Mouse (Mus musculus) CD4-positive, CD25-positive, alpha-beta regulatory T cell, adult 2 months (primary cell): ENCODE measurements around the gene Cfap46.
"Not testable (repeated sequence)": the region's sequence is repeated elsewhere in the genome, so short reads cannot be mapped to it uniquely, and the experiment has no call there.

ENCODE experiments used
- DNase-seq: peaks from one replicate; pipeline ENCODE4 v3.0.0-alpha.2; 2012; ENCODE audit warnings: low read depth, low spot score

Gene Cfap46

GRCm38 (mm10) chr7:139663318-139663717 is 20.3 kb downstream of the Cfap46 start:
- no peak for DNase-seq

DNA sequence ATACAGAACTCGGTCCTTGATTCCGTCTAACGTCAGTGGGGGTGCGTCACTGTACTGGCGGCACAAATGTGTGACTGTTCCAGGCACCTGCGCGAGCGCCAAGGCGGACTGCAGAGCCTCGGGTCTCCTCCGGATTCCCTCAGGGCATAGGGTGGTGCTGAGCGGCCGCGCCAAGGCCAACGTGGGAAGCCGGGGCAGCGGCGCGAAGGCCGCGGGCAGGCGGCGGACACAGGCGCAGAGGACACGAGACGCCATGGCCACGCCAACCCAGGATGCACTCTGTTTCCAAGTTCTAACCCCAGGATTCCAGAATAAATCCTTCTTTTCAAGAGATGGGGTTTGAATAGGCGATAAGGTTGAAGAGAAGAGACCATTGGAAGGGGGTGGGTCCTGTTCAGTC is 23.7 kb downstream of the Cfap46 start:
- not testable (repeated sequence) for DNase-seq

GRCm38 (mm10) chr7:139649698-139650097 is 33.9 kb downstream of the Cfap46 start:
- no peak for DNase-seq

- peak; percentile 92 for DNase-seq
Observed at GRCm38 (mm10) chr7:139648107-139648824, 35.4 kb downstream of the Cfap46 start.

DNA sequence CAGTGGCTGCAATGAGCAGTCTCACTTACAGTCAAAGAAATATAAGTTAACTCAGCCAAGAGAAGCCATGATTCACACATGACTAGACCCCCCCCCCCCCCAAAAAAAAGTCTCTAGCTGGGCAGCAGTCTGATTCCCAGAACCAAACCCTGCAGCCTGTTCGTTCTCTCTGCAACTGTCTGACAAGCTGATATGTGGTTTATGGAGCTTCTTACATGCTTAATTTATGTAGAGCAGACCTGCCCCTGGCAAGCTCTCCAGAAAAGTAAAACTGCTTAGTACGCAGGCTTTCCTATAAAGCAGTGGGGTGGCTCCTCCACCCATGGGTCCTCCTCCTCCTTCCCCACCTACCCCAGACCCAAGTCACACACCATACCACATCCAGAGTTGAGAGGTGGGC is 50.2 kb downstream of the Cfap46 start:
- DNase-seq: no peak

DNA sequence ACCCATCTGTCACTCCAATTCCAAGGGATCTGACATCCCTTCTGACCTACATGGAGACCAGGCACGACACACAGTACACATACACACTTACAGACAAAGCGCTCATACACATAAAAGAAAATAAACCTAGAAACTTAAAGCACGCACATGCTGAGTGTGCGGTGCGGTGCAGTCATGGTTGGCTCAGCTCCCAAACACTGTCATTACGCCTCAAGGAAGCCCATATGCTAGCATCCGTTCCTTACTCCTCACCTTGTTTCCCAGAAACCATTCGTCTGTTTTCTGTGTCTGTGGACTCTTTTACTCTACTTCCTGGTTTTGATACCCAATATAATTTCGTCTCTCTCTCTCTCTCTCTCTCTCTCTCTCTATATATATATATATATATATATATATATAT is 58.5 kb downstream of the Cfap46 start:
- DNase-seq: no peak

- no peak for DNase-seq
Observed at GRCm38 (mm10) chr7:139622568-139622967, 61.0 kb downstream of the Cfap46 start.

DNA sequence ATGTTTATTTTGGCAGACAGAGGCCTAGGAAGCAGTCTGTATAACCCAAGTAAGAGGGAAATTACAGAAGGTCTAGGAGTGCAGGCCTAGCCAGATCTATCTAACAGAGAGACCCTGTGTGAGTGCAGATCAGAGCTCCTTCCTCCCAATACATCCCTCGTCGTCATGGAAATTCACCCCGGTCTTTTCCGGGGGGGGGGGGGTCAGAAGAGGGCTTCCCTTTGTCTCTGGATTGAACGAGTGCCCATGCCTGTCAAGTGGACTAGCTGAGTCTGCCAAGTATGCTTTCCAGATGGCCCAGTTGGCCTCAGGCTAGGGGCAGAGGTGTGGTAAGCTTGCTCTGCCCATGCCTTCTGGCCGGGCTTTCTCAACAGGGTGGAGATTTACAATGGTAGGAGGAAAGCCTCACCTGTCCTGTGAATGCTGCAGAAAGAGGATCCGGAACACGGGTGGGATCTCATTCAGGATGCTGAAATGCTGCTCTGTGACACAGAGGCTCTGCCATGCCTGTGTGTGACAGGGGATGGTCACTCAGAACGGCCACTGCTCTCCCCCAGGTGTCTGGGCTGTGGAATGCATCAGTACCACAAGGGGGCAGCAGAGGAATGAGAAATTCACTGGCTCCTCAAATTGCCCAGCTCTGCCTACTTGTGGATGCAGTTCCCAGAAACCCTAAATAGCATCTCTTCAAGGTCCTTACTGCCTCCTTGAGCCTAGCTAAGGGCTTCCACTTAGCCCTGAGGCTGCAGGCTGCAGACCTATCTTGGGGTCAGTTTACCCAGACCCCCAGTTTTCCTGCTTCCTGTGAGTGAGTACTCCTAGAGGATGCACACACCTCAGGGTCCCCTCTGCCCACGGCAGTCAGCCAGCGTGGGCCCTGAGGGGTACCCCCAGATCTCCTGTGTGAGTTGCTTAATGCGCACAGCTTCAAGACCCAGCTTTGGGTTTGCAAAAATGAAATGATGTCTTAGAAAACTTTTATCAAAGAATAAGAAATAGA is 67.5 kb downstream of the Cfap46 start:
- DNase-seq: peak; percentile 61

GRCm38 (mm10) chr7:139610328-139610727 is 73.3 kb downstream of the Cfap46 start:
- DNase-seq: no peak

DNA sequence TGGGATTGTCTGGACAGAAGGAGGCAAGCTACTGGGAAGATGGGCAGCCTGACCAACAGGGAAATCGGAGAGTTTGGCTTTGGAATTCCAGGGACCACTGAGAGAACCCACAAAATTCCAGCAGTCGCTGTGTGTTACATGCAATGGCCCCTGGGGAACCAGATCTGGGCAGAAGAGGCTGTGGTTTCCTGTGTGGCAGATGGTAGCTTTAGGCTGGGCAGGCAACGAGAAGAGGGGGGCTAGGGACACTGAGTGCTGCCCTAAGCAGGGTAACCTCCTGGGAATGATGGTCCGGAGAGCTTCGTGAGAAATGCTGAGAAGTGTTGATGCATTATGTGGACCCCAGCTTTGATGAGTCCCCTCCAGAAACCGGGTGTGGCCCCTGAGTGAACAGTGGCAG is 87.8 kb downstream of the Cfap46 start:
- no peak for DNase-seq

DNA sequence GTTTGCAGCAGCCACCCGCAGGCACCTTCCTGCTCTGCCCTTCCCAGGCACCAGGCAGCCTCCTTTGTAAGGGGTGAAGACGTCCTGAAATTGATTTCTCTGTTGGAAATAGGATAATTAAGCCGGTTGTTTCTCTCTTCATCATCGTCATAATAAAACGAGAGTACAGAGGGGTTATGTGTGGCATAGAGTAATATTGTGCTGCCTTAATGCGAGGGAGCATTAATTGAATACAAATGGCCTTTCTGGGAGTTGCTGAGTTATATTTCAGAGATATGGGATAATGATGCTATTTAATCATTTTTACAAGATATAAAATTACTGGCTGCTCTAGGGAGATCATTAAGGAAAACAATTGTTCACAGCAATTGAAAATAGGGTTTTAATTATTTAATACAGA is 88.3 kb downstream of the Cfap46 start:
- no peak for DNase-seq

DNA sequence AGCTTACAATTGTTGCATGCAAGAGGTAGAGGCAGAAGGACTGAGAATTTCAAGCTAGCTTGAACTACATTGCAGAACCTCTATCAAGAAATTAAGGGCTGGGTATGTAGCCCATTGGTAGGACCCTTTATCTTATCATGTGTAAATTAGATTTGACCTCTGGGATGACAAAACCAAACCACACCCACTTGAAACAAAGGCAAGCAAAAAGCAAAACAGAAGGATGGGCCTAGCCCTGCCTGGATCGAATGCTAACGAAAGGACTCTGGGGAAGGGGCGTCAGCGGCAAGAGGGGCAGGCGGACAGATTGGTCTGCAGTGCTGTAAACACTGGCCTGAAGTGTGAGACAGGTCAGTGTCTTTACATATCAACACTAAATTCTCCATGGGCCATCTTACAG is 92.3 kb downstream of the Cfap46 start:
- DNase-seq: no peak

DNA sequence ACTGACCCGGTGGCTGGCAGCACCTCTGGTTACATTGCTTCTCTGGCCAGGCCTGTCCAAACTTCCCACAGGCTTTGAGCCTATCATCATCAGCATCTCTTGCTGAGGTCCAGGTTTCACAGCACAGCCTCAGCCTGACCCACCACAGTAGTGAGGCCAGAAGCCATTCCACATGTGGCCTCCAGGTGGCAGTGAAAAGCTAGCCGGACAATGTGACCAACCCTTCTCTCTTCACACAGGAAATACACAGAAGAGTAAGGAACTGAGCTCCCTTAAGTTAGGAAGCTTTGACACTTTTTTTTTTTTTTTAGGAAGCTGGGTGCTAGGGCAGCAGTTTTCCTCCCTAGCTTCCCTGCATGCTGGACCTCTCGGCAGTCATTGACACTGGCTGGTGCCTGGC is 93.3 kb downstream of the Cfap46 start:
- peak; percentile 38 for DNase-seq

DNA sequence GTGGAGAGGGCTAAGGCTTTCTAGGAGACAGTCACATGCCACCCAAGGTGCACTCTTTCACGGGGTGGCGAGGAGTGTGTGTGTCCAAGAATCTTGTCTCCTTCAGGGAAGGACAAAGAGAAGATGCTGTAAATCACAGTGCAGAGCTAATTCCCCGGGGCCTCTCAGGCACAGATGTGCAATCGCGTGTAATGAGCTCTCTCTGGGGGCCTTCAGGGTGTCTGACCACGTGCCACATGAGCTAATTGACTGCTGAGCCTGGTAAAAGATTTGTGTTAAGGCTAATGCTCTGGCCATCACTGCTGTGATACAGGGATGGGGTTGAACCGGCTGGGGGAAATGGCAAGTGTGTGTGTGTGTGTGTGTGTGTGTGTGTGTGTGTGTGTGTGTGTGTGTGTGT is 95.7 kb downstream of the Cfap46 start:
- no peak for DNase-seq

DNA sequence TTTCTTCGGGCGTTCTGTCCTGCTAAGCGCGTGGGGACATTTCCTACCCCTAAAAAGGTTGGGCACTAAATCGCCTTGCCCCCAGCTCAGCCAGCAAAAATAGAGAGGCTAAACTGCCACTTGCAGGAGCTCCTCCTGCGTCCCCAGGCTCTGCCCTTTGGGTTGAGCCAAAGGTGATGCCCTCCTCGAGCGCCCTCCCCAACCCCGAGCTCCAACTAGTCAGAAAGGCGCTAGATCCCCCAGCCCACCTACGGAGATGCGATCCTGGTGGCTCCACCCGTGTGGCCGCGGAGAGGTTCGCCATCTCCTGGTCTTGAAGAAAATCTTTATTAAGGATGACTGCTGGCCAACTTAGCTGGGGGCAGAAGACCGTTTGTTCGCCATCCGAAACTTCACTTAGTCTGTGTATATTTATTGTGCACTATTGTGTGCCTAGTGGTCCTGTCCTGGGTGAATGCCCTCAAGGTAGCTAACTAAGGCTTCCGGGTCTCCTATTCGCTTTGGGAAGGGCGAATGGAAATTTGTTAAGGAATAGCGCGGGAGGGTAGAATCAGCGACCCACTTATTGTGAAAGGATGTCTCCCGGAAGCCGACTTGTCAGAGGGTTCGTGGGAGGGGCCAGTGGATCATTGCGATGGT is 98.3 kb downstream of the Cfap46 start:
- DNase-seq: no peak

- DNase-seq: no peak
Observed at GRCm38 (mm10) chr7:139584221-139585175, 99.1 kb downstream of the Cfap46 start.

- no peak for DNase-seq
Observed at GRCm38 (mm10) chr7:139583094-139583737, 100.4 kb downstream of the Cfap46 start.

- DNase-seq: no peak
Observed at GRCm38 (mm10) chr7:139582595-139582994, 101.0 kb downstream of the Cfap46 start, which contains the start of gene Nkx6-2. TSS of gene Nkx6-2 (minus strand) at chr7:139582797.

GRCm38 (mm10) chr7:139581801-139582571 is 101.6 kb downstream of the Cfap46 start:
- no peak for DNase-seq
